Mouse (Mus musculus): Measurements from ENCODE around the gene Gpr107.

Gpr107 gene

DNA sequence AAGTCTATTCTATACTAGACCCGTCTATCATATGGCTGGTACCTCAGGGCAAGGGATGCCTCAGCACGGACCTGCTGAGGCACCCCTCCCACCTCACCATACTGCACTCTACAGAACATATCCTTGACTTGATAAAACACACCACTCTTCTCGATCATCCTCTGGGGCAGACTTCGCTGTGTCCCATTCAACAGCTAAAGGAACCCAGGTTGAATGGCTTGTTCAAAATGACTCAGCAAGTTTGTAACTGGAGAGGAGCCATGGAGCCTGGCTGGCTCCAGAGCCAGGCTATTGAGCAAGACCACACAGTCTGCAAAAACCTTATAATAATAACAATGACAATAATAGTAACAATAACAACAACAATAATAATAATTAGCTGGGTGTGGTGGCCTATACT is 24.2 kb upstream of the Gpr107 start:
- DNase-seq: no peak

DNA sequence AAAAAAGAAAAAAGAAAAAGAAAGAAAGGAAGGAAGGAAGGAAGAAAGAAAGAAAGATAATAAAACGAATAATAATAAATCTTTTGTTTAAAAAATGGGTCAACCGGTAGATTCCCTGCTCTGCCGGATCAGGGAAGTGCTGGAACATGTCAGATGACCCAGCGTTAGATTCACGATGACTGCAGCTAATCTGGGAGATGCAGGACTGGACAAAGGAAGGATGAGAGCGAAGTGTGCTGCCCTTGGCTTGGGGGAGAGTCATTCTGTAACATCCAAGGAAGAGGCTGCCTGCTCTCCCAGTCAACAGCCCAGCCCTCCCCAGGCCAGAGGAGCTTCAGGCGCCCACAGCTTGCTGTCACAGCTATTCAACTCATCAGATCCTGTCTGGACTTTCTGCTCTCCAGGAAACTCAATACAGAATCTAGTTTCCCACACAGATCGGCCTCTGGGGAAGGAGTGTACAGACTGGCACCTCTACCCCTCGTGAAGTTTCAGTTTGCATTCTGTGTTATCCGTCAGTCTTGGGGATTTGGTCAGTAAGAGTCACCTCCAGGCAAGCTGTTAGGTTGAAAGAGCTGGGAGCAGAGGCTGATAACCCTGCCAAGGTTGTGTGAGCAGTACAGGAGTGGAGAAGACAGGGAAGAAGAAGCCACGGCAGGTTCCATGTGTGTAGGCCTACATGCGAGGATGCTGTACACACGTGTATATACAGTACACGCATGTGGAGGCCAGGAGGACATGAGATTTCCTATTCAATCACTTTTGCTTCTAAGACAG is 22.2 kb upstream of the Gpr107 start:
- no peak for DNase-seq

DNA sequence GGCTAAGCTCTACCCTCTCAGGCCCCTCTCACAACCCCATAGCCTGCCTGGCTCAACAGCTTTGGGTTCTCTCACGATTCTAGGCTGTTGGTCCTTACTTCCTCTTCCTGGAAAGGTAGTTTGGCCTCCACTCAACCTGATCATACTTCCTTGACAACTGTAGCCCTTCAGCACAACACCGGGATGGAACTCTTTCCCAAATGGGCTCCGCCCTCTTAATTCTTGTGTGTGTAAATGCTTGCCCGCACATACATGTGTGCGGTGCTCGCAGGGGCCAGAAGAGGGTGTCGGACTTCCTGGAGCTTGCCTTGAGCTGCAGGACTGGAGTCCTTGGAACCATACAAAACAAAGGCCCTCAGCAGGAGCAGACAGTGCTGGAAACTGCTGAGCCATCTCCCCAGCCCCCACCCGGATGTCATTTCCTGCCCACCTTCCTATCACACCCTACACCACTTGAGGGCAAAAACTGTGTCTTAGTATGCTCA is 21.3 kb upstream of the Gpr107 start:
- DNase-seq: no peak

DNA sequence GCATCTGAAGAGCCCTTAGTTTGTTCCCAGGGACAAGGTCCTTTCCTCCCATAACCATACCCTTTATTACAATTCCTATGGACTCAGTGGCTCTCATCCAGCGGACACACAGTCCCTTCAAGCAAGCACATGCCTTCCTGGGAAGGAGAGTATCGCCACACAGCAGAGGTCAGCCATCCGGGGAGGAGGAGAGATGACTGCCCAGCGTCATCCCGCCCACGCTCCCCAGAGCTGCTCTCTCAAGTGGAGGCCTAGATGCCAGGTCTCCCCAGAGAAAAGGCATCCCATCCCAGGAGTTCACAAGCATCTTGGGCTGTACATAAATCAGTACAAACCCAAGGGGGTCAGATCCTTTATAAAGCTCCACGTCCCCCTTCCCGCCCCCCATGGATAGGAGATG is 19.4 kb upstream of the Gpr107 start:
- no peak for DNase-seq

DNA sequence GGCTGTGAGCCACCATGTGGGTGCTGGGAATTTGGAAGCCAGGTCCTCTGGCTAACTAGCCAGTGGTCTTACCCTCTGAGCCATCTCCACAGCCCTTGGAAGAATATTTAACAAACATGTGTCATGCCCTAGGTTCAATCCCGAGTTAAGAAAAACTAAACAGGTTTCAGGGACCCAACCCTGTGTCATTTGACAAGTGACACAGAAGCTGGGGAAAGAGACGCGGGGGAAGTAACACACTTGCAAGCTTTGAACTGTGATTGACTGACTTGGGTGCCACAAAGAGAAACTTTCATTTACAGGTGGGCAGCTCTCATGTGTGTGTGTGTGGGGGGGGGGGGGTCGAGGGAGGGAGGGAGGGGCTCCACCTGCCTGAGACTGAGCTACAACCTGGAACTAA is 18.1 kb upstream of the Gpr107 start:
- no peak for DNase-seq

DNA sequence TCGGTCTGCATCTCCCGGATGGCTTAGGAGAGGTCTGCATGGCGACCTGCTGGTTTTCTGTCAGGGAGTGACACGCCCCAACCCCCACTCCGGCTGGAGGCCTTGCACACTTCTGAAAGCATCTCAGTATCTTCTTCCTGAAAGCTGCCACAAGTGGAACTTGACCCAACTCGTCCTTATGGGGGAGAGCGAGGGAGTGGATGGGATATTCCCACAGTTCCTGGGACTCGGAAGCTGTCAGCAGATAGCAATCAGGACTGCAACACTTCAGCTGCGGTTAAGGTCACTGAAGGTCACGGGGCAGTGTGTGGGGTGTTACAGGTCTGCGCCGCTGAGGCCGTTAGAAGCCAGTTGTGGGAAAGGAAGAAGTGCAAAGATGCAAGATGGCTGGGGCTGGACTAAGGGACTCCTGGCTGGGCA is 16.6 kb upstream of the Gpr107 start:
- DNase-seq: no peak

DNA sequence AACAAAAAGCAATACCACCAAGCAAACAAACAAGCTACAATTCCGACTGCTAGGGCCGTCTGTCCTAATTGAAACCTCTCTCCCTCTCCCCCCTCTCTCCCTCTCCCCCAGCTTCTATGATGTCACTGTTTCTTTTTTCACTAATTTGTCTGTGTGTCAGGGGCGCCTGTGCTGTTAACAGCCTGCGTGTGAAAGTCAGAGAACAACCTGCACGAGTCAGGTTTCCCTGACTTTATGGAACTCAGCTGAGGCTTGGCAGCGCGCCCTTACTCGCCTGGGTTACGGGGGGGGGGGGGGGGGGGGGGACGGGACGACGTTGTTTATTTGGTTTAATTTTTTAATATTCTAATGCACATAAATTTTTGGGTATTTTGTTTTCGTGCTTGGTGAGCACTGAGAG is 15.8 kb upstream of the Gpr107 start:
- no peak for DNase-seq

DNA sequence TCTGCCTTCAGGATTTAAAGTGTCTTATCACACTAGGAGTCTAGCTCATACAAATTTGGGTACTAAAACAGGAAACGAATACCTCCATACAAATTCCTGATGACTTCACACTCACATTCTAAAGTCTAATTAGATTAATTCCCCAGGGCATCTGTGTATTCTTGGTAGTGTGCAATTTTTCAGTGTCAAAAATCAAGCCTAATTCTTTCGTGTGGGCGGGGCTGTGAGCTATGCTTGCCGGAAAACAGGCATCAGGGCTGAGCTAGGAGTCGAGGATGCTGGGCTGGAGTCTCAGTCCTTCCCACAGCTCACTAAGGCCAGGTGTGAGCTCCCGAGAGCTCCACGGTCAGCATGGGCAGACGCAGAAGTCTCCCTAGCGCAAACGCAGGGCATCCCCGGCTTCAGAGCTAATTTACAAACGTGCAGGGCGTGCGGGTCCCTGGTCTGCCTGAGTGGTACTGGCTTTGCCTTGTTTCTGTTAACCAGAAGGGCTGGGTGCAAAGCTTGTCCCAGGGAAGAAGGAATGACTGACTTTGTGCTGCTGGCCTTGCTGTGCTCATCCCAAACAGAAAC is 15.0 kb upstream of the Gpr107 start:
- no peak for DNase-seq

DNA sequence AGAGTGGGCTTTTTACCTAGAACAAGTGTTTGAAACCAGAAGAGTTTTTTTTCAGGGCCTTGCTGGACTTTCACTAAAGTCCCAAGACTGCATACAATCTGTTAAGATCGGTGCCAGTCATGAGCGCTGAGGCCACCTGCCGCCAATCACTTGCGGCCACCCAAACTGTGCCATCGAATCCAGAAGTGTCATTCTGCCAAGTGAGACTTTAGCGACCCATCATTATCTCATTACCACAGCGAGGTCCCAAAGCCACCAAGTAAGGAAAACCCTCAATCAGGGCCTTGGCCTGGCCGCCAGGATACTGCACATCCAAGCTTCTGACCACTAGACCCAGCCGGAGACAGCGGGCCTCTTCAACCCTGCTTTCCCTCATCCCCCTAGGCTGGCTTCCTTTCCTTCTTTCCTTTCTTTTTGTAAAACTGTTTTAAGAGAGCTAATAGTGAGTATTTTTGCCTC is 12.9 kb upstream of the Gpr107 start:
- no peak for DNase-seq

DNA sequence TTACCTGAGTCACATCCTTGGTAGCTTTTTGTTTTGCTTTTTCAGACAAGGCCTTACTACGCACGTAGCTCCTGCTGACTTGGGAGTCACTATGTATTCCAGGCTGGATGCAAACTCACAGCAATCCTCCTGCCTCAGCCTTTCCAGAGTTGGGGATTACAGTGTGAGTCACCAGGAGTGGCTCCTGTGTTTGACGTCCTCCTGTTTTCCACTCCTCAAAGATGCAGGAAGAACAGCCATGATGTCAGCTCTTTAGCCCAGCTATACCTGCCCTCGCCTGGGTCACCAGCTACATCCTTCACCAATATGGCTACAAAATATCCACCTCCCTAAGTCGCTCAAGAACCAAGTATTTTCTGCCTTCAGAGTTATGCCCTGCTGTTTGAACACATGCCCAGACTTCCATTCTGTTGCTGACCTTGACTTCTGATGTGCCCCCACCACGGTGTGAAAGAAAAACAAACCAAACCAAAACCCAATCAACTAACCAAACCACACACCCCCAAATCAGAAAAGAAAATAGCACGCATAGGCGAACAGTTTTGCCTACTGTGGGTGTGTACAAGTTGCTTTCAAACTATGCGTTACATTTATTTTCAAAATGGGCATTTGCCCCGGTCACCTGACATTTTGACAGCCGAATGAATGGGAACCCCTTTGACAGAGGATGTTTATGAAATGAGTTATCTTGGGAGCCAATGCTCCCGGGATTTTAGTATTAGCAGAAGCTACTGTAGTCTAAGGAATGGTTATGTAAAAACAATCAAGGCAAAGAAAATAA is 11.9 kb upstream of the Gpr107 start:
- no peak for DNase-seq

DNA sequence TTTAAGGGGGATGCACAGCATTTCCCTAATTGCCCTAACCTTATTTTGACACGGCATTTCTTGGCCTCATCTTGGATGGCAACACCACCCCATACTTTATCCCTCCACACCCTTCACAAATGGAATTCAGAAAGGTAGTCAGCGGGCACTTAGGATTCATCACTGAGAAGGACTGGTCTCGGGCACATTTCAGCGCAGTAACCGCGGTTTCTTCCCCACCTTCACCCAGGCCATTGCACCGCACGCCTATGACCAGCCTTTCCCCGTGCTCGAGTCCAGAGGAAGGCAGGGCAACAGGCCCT is 11.4 kb upstream of the Gpr107 start:
- peak; percentile 37 for DNase-seq

DNA sequence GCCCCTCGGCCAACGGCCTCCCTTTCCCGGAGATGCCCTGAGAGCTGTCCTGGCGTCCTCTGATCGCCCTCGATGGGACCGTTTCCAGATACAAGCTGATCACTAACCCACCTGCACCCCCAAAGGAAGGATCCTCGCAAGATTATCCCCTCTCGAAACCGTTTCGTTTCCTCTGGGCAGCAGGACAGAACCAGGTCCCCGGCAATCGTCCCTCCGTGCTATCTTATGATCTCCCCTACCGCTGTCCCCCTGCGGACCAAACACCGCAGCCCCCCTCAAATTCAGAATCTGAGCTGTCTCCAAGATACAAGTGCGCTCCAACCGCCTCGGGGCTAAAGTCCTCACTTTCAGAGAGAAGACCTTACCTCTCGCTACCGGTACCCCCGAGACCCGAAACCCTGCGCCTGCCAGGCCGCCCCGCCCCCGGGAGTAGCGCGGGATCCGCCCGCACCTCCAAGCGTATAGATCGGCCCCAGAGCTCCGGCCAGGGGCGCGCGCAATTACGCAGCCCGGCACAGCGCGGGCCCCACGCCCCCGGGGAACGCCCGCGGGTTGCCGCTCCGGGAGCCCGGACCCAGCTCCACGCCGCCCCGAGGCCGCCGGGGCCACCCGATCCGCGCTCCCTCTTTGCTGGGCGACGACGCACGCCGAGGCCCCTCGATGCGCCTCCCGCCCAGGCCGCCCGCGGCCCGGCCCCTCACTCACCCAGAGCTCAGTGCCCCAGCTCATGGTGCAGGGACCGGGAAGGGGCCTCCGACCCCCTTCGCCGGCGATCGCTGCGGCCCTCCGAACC is 10.8 kb upstream of the Gpr107 start:
- DNase-seq: peak; percentile 59

DNA sequence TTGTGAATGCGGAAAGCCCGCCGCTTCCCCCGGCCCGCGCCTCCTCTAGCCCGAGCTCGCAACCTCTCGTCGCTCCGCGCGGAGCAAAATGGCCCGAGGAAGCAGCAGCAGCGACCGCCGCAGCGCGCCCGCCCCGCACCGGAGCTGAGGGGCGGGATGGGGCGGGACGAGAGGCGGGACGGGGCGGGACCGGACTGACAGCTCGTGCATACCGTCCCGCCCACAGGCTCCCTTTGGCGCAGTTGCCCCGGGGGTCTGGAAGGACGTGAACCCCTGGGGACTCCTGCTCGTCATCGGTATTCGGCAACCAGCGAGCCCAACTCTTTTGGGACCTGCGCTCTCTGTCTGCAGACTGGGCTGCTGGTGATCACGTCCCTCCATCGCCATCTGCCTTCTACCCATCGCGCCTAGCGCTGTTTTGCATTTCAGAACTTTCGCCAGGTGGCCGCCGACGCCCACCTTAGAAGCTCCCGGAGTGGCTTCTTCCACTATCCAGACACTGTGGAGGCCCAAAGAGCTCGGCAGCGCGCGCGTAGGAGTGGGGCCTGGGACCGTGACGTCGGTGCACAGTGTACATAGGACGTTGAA is 10.2 kb upstream of the Gpr107 start, which contains the start of gene Fnbp1:
Gene Fnbp1 (minus strand): TSS at position 142 of the 588 bp plus-strand sequence.
- DNase-seq: peak; percentile 90

DNA sequence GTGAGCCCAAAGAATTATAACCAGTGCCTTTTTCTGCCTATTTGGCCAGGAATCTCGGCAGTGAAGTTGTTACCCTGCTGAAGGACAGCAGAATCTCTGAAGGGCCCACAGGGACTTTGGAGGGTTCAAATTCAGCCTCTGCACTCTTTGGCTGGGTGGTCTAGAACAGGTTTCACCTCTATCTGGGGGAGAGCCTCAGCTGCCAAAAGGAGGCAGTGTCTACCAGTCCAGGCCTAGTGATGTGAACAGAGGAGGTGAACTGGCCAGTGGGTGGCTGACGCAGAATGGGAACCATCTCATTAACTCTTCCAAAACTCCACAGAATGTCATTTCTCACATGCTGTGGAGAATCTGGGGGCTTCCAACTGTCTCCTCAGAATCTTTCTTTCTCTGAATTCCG is 9.6 kb upstream of the Gpr107 start:
- no peak for DNase-seq

DNA sequence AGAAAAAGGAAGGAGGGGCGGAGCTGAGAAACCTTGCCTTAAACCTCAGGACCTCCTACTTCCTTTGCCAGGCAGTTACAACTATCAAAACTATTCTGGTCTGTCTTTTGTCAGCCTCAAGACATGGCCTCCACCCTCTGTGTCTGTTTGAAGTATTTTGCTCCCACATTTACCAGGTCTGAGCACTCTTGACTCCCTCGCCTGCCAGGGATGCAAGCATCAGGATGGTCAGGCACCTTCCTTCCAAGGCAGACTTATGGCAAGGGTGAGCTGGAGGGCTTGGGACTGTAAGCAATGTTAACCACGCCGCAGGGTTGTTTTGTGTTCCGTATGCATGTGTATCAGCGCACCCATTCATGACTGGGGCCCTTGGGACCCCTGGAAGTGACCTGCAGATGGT is 8.8 kb upstream of the Gpr107 start:
- no peak for DNase-seq

DNA sequence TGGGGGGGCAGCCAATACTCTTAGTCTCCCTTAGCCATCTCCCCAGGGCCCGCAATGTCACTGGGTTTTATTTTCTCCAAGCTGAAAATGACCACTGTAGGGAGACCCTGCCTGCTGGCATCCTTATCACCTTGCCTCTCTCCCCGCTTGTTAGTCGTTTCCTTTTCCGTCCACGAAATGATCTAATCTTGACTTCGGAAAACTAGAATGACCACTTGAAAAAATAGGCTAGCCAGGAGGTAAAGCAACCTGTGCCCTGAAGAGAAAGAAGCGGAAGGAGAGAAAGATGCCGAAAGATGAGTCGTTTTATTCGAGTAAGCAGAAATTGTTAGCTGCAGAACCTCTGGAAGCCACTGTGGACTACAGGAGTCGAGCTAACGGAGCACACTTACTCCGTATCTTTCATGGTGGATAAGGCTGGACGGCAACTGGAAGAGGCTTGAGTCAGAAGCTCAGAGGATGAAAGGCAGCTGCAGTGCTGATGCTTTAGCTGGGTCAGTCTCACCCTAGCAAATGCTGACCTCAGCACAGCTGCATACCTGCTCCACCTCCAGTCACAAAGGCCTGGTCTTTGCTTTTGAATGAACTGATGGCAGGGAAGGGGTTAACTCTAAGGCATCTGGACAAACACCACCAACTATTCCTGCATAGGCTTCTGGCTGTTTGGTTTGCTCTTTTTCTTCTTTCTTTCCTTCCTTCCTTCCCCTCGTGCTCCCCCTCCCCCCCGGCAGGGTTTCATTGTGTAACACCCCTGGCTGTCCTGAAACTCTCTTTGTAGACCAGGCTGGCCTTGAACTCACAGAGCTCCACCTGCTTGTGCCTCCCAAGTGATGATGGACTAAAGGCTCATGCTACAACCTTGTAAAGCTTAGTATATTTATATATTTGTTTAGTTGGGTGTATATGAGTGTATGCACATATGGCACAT is 8.1 kb upstream of the Gpr107 start:
- no peak for DNase-seq

DNA sequence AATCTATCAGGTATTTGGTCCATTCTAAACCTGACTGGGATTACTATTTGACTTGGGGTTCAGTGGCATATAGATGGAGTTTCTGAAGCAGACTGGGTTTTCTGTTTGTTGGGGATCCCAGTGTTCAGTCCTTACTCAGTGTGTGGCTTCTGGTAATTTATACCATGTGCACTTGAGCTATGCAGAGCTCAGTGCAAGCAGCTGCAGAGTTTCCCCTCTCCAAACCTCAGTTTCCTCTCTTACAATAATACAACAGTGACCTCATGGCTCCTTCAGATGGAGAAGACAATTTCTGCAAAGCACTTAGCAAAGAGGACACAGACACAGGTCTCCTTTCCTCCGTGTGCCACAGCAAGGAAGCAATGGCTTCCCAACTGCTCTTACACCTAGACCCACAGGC is 7.2 kb upstream of the Gpr107 start:
- DNase-seq: no peak

DNA sequence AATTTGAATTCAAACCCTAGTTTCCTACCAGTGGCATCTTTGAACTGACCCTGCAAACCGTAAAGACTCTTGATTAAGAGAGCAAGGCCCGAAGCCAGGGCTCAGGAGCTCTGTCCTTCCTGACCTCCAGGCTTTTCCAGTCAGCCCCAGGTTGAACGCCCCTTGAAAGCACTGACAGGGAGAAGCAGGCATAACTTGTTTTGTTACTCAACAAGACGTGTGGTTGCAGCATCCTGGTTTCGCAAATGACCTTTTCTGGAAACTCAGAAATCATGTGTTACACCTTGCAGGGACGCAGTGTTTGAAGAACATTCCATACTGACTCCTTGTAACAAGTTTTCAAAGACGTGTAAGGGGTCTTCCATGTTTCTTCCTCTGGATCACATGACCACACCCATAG is 5.1 kb upstream of the Gpr107 start:
- no peak for DNase-seq

DNA sequence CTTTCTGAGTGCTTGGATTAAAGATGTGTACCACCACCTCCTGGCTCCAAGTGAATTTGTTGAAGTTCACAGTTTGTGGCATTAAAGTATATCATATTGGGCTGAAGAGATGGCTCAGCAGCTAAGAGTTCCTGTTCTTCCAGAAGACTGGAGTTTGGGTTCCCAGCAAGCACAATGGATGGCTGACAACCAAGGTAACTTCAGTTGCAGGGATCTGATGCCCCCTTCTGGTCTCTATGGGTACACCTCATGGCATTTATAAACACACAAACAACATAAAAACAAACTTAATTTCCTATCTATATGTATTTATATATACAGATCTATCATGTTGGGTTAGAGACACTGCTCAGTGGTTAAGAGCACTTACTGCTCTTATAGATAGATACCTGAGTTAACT is 1.4 kb upstream of the Gpr107 start:
- DNase-seq: peak; percentile 40

DNA sequence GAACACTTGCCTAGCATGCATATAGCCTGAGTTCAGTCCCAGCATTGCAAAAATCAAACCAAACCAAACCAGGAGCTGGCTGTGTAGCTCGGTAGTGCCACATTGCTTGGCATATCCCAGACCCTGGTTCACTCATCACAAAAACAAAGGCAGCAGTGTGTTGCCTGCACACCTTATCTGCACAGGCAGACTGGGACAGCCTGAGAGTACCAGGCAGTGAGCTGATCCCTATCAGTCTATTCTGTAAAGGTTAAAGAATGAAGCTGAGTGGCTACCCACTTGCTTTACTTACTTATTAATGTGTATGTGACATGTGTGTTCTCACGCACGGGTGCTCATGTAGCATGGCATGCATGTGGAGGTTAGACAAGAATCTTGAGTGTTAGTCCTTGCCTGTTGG is 4.7 kb downstream of the Gpr107 start:
- no peak for DNase-seq

DNA sequence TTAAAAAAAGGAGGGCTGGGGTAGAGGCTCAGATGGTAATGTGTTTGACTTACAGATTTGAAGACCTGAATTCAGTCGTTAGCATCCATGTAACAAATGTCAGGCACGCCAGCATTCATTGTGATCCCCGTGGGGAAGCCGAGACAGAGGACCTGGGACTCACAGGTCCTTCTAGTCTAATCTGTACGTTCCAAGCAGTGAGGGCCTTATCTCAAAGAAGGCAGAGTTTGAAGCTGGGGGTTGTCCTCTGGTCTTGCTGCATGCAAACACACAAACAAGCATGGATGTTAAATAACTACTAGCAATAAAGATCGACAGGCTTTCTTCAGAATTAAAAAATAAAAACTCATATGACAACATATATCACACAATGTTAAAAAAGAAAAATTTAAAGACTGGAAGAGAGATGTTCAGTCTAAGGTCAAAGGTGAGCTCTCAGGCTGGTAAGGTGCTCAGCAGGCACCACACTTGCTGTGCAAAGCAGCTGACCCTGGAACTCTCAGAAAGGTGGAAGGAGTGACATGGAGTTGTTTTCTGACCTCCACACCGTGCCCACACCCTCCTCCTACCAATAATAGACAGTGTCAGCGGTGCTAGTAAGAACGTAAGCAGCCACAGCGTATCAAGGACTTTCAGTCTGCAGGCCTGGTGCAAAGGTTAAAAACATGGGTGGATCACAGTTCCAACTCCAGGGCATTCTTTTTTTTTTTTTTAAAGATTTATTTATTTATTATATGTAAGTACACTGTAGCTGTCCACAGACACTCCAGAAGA is 8.2 kb downstream of the Gpr107 start:
- no peak for DNase-seq
